Mouse (Mus musculus) stomach, postnatal 0 days (tissue): ENCODE measurements around the gene Cyp27a1.

Experiments
- CTCF ChIP-seq: IDR thresholded peaks from 2 replicates; pipeline ENCODE4 v1.5.1; 2016; ENCODE audit warnings: antibody characterized with exemption, low read depth, mild to moderate bottlenecking, moderate library complexity
- EP300 ChIP-seq: optimal IDR thresholded peaks from 2 replicates; pipeline ENCODE3; 2016; ENCODE audit warnings: antibody characterized with exemption

DNA sequence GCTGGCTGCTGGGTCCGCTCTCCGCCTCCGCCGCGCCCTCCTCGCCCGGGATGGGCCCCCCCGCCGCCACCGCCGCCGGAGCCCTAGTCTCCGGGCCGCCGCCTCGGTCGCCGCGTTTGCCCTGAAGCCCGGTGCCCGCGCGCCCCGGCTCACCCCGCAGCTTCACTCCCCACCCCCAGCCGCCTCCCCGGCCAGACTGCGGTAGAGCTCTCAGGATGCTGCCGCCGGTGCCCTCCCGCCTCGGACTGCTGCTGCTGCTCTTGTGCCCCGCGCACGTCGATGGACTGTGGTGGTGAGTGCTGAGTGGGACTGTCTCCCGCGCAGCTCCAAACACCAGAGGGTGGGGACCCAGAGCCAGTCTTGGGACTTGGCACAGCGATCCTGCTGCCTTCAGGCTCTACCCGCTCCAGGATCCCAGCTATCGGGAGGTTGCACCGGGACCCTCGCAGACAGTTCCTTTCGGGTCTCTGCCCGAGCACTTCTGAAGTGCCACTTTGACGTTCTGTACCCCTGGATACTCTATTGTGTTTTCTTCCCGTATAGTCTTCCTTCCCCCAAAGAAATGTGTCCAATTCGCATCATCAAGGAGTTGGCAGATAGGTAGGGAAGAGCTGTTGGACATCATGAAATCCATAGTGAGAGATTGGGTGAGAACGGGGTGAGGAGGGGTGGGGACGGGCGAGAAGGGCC is 58.7 kb downstream of the Cyp27a1 start:
- TF ChIP-seq CTCF (no peak), EP300 (no peak)
